Mouse (Mus musculus) limb, embryonic 10.5 days (tissue): ENCODE results near the gene Sfmbt1. TPM values are rescaled to one million over a fixed set of nuclear protein-coding genes. Genes with fewer than 3 reads are reported as not detected.

Experiments
- DNase-seq: peaks from one replicate; pipeline ENCODE4 v3.0.0-alpha.2; 2017; ENCODE audit warnings: low spot score
- H3K27ac ChIP-seq: fragments of 300-500 bp; sonication (generic); 2 replicates; pipeline ENCODE4 v1.5.1; 2016; ENCODE audit warnings: mild to moderate bottlenecking
- H3K27me3 ChIP-seq: fragments of 300-500 bp; sonication (generic); 2 replicates; pipeline ENCODE4 v1.6.1; 2016; ENCODE audit warnings: low read depth, mild to moderate bottlenecking; ENCODE audit not compliant: poor library complexity, severe bottlenecking
- H3K36me3 ChIP-seq: fragments of 300-500 bp; sonication (generic); 2 replicates; pipeline ENCODE4 v1.6.1; 2016; ENCODE audit warnings: mild to moderate bottlenecking, moderate library complexity
- H3K4me1 ChIP-seq: fragments of 300-500 bp; sonication (generic); 2 replicates; pipeline ENCODE4 v1.6.1; 2016
- H3K4me3 ChIP-seq: fragments of 300-500 bp; sonication (generic); 2 replicates; pipeline ENCODE4 v1.5.1; 2016; ENCODE audit warnings: mild to moderate bottlenecking, moderate library complexity
- H3K9me3 ChIP-seq: fragments of 300-500 bp; sonication (generic); replicated peaks from 2 replicates; pipeline ENCODE4 v1.6.1; 2016; ENCODE audit warnings: mild to moderate bottlenecking
- WGBS: fragments of 180-500 bp; shearing (Covaris S2); methylation state at CpG from one replicate; pipeline ENCODE4 v1.1.7; 2016; 5-methylcytosine and 5-hydroxymethylcytosine counted together
- polyA plus RNA-seq: library from polyadenylated mRNA; unstranded; fragments of >200 nt; fragmentation: Nextera tagmentation; extraction: Ambion mirVana; gene quantifications from 2 replicates; pipeline ENCODE4 v1.2.1, GENCODE M21; 2016

Gene Sfmbt1
- 16.5 and 17.5 TPM in 2 replicates for polyA plus RNA-seq

DNA sequence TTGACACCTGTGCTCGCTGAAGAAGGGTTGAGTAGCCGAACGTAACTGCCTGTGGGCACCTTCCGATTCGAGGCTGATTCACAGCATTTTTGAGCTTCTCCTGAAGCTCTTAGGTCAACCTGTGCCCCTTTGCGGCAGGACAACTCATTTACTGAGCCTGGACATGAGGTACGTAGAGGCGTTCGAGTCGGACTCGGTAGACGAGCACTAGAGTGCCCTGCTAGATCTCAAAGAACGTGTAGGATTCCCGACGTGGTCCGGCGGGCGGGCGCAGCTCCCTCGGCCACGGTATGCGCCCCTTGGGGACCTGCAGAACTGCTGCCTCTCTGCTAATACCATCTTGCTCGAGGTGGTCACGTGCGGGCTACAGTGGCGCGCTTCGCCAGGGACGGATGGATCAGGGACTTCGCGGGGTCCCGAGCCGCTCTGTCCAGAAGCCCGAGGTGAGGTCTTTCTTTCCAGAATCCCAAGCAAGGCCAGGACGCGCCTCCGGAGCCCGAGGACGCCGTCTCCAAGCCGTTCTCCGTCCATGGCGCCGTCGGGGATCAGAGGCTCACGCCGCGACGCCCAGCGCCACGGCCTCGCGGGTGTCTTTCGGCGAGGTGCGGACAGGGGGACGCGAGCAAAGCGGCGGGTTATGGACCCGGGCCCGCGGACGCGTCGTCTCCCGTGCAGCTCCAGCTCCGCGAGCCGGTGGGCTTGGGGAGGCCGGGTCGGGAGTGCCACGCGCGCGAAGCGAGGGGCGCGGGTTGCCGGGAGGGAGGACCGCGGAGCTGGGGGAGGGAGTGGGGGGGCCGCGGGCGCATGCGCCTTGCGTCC lies at the start of gene Sfmbt1:
TSS of gene Sfmbt1 (plus strand) at position 51 of the 819 bp plus-strand sequence.
- Histone ChIP-seq H3K36me3 (no peaks in the 10 kb centered on the region), H3K4me3 (peak within 1 kb of the TSS; percentile 90), H3K27ac (peak within 1 kb of the TSS; percentile 96), H3K27me3 (peaks cover 17% of the 10 kb centered on the region), H3K9me3 (no peaks in the 10 kb centered on the region), H3K4me1 (peaks cover 13% of the 10 kb centered on the region)
- 2% methylated on average over 84 of the region's 87 CpGs for WGBS
- DNase-seq, result peak; percentile 74

DNA sequence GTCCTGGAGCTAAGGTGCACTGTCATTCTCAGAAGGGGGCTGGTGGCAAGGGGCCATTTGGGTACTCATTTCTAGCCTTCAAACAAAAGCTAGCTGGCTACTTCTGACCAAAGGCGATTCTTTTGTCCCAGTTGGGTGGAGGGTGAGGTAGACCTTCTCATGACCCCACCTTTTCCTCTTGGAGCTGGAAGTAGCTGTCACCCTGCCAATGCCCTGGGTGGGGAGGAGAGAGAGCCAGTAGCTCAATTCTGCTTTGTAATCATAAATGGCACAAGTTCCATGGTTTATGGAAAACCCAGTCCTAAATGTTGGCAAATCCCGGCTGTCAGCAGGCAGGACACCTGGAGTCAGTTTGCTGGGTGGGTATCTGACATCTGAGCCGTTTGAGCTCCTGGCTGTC lies 48.6 kb upstream of the Sfmbt1 start:
- Histone ChIP-seq H3K9me3 (no peaks in the 10 kb centered on the region), H3K4me3 (no peak overlapping the region), H3K27ac (no peak overlapping the region), H3K4me1 (no peaks in the 10 kb centered on the region), H3K36me3 (peaks cover 94% of the 10 kb centered on the region), H3K27me3 (no peaks in the 10 kb centered on the region)
- WGBS, result 85% methylated on average over 3 of the region's 3 CpGs
- DNase-seq, result no peak

DNA sequence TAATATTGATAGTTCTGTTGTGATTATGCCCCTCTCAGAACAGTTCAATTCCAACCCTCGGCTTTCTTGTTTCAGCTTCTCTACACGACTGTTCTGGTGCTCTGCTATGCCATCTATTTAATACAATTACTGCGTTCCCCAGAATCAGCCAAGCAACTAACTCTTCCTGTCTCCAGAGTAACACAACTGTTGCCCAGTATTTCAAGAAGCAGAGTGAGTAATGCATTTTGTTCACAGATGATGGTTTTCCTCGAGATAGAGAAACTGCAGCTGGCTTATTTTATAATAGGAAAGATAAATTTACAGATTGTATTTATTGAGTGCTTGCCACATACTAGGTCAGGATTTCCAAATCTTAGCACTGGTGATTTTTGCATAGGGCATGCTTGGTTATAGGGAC lies 48.0 kb upstream of the Sfmbt1 start:
- Histone ChIP-seq H3K36me3 (peaks cover 94% of the 10 kb centered on the region), H3K4me3 (no peak overlapping the region), H3K27me3 (no peaks in the 10 kb centered on the region), H3K9me3 (no peaks in the 10 kb centered on the region), H3K27ac (no peak overlapping the region), H3K4me1 (no peaks in the 10 kb centered on the region)
- DNase-seq, result no peak
- 92% methylated on average over 4 of the region's 4 CpGs for WGBS

DNA sequence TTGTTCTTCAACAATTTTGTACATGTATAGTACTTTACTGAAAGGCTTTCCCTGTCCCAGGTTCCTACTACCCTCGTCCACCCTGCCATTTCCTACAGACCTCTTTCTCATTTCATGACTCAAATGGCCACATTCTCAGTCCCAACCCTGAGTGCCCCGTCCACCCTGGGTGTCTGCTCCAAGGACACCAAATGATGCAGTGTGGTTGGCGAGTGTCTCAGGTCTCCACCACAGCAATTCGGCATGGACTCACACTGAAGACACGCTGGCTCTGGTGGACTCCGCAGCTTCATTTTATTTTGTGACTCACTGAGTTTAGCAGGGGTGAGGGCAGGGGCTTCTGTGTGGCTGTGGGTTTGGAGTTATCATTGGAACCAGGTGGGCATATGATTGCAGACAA lies 44.5 kb upstream of the Sfmbt1 start:
- WGBS, result 91% methylated on average over 6 of the region's 6 CpGs
- H3K4me1 ChIP-seq, result no peaks in the 10 kb centered on the region
- DNase-seq, result no peak
- H3K36me3 ChIP-seq, result peaks cover 93% of the 10 kb centered on the region
- no peak overlapping the region for H3K27ac ChIP-seq
- no peaks in the 10 kb centered on the region for H3K27me3 ChIP-seq
- no peak overlapping the region for H3K4me3 ChIP-seq
- no peaks in the 10 kb centered on the region for H3K9me3 ChIP-seq

DNA sequence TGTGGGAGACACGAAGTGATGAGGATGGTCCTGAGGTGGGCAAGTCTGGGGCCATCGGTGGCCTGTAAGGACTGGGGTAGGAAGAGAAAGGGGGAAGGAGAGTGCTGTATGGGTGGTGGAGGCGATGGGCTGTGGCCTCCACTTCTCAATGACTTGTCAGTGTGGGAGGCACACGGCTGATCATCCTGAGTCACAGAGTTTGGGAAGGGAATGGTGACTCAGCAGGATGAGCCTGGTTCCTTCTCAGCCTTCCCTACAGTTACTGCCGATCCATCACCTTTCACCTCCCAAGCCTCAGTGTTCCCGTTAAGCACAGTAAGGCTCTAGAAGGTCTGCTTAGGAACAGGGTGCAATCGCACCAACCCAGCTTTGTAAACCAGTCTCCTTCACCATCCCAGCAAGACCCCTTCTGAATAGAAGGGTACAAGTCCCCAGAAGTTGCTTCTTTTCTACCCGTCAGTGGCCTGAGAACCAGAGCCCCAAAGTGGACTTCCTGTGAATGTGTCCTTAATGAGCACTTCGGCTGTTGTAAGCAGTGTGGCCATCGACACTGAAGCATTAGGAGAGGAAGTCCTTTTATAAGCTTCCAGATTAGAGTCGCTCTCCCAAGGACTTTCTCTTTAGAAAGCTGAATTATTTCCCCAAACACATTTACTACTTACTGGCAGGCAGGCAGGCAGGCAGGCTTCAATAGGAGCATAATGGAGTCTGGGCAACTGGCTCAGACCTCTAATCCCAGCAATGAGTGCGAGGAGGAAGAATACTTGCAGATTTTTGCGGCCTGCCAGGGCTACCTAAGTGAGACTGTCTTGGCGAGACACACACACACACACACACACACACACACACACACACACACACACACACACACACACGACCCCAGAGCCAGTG lies 43.3 kb upstream of the Sfmbt1 start:
- WGBS, result 79% methylated on average over 15 of the region's 15 CpGs
- Histone ChIP-seq H3K36me3 (peaks cover 89% of the 10 kb centered on the region), H3K27ac (no peak overlapping the region), H3K9me3 (no peaks in the 10 kb centered on the region), H3K4me3 (no peak overlapping the region), H3K27me3 (no peaks in the 10 kb centered on the region), H3K4me1 (no peaks in the 10 kb centered on the region)
- no peak for DNase-seq

DNA sequence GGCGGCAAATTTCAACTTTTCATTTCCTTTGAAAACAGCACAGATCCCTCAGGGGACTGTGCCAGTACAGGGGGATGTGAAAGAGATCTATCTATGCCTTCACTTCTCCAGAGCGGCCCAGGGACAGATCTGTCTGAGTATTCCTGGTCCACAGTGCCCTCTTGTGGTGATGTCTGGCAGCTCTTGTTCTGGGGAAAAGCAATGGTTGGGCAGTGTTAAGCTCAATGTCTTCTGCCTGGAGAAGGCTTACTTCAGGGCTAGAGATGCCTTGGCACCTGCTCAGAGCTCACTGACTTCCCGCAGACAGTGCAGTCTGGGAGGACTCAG lies 42.7 kb upstream of the Sfmbt1 start:
- Histone ChIP-seq H3K27me3 (no peaks in the 10 kb centered on the region), H3K4me1 (no peaks in the 10 kb centered on the region), H3K9me3 (no peaks in the 10 kb centered on the region), H3K4me3 (no peak overlapping the region), H3K27ac (no peak overlapping the region), H3K36me3 (peaks cover 89% of the 10 kb centered on the region)
- 17% methylated on average over 3 of the region's 3 CpGs for WGBS
- peak; percentile 88 for DNase-seq

DNA sequence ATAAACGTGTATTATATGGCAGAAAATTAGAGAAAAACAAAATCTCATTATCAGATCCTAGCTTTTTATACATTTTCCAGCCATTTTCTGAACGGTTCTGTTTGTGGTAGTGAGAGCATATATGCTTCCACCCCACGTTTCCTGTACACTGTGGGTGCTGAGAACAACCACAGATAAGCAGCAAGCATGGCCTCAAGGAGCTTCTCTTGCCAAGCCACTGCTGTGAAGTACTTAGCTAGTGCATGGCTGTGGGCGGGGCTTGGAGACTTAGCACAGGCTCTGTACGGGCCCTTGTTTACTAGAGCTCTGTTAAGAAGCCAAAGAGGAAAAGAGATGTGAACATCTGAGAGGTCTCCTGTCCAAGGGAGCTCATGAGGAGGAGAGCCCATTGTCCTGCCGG lies 39.7 kb upstream of the Sfmbt1 start:
- WGBS, result 81% methylated on average over 6 of the region's 6 CpGs
- no peak overlapping the region for H3K4me3 ChIP-seq
- H3K27me3 ChIP-seq, result no peaks in the 10 kb centered on the region
- DNase-seq, result no peak
- H3K9me3 ChIP-seq, result no peaks in the 10 kb centered on the region
- H3K27ac ChIP-seq, result no peak overlapping the region
- peaks cover 89% of the 10 kb centered on the region for H3K36me3 ChIP-seq
- no peaks in the 10 kb centered on the region for H3K4me1 ChIP-seq

DNA sequence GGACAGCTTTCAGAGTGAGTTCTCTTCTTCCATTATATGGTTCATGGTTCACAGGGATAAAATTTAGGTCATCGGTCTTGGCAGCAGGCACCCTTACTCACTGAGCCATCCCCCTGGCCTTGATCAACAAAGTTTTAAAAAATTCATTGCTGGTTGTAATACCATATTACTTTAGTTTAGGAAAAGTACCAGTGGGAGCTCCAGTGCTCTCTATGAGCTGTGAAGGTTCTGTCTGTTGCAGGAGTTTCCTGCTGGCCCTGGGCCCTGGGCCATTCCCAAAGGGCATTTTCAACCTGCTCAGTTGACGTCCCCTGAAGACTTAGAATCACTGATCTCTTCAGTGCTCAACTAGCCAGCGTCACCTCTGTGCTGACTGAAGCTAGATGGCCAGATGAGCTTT lies 32.5 kb upstream of the Sfmbt1 start:
- peaks cover 85% of the 10 kb centered on the region for H3K36me3 ChIP-seq
- no peak for DNase-seq
- WGBS, result 84% methylated on average over 3 of the region's 3 CpGs
- H3K4me3 ChIP-seq, result no peak overlapping the region
- H3K27me3 ChIP-seq, result no peaks in the 10 kb centered on the region
- no peaks in the 10 kb centered on the region for H3K4me1 ChIP-seq
- no peaks in the 10 kb centered on the region for H3K9me3 ChIP-seq
- no peak overlapping the region for H3K27ac ChIP-seq

DNA sequence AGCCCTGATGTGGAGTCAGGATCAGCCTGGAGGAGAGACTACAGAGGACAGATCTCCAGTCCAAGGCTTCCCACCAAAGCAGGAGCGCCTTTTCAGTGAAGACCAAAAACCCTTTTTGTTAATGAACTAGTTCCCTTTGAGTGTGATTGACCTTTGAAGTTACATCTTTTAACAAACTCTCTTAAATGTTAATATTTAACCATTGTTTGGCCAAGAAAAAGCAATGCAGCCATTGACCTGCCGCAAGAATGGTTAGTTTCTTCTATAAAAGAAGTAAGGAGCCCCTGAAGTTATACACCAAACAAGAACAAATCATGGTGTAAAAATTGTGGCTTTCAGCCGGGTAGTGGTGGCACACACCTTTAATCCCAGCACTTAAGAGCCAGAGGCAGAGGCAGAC lies 24.0 kb upstream of the Sfmbt1 start:
- no peaks in the 10 kb centered on the region for H3K27me3 ChIP-seq
- 95% methylated on average over 3 of the region's 3 CpGs for WGBS
- no peaks in the 10 kb centered on the region for H3K4me1 ChIP-seq
- peaks cover 51% of the 10 kb centered on the region for H3K36me3 ChIP-seq
- DNase-seq, result no peak
- H3K27ac ChIP-seq, result no peak overlapping the region
- no peaks in the 10 kb centered on the region for H3K9me3 ChIP-seq
- no peak overlapping the region for H3K4me3 ChIP-seq

DNA sequence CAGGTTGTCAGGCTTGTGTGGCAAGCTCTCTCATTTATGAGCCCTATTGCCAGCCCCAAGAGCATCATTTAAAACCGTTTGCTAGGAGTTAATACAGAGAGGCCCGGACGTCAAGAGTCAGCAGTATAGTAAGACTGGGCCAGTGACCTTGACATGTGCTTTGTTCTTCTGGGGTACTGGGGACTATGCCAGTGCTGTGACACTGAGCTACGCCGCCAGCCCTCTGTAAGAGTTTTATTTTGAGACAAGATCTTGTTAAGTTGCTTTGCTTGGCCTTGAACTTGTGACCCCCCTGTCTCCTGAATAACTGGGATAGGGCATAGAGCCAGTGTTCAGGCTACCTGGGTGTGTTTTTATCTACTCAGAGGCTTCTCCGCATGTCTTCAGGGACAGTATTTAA lies 22.2 kb upstream of the Sfmbt1 start:
- no peaks in the 10 kb centered on the region for H3K9me3 ChIP-seq
- DNase-seq, result no peak
- H3K4me1 ChIP-seq, result peaks cover 1% of the 10 kb centered on the region; the same call in 1 of the 2 replicates
- H3K36me3 ChIP-seq, result peaks cover 39% of the 10 kb centered on the region
- WGBS, result 90% methylated on average over 6 of the region's 6 CpGs
- no peaks in the 10 kb centered on the region for H3K27me3 ChIP-seq
- H3K27ac ChIP-seq, result no peak overlapping the region
- no peak overlapping the region for H3K4me3 ChIP-seq

DNA sequence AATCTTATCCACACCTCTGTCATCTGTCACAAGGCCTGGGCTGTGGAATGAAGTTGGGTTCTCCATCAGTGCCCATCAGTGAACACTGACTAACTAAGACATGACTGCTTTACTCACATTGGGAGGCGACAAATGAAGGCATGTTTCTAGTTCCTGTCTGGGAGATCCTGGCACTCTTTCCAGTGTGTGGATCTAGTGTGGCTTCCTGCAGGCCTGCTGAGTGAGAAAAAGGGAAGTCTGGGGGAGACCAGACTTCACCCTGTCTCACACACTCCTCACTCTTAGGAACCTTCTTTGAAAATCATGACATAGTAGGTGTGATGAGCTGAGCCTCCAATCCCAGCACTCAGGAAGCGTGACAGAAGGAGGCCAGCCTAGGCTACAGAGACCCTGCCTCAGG lies 19.9 kb upstream of the Sfmbt1 start:
- Histone ChIP-seq H3K9me3 (no peaks in the 10 kb centered on the region), H3K27me3 (no peaks in the 10 kb centered on the region), H3K4me1 (peaks cover 7% of the 10 kb centered on the region; the same call in 1 of the 2 replicates), H3K4me3 (no peak overlapping the region), H3K36me3 (peaks cover 27% of the 10 kb centered on the region), H3K27ac (no peak overlapping the region)
- DNase-seq, result no peak
- WGBS, result 84% methylated on average over 2 of the region's 2 CpGs

DNA sequence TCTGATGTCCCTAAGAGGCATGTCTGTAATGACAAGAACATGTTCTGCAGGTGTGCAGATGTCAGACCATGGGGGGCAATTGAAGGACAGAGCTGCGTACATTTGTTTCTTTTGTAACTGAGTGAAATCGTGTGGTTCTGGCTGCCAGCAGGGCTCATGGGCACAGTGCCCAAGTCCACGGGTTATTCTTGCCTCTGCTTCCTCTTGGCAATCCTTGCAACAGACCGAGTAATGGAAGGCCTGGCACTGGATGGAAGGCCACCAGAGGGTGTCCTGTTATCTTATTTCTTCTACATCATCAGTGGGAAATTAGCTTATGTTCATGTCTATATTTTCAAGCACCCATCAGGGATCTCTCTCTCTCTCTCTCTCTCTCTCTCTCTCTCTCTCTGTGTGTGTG lies 19.0 kb upstream of the Sfmbt1 start:
- H3K4me3 ChIP-seq, result no peak overlapping the region
- H3K4me1 ChIP-seq, result peaks cover 7% of the 10 kb centered on the region; the same call in 1 of the 2 replicates
- 86% methylated on average over 4 of the region's 4 CpGs for WGBS
- H3K27ac ChIP-seq, result no peak overlapping the region
- H3K9me3 ChIP-seq, result no peaks in the 10 kb centered on the region
- H3K36me3 ChIP-seq, result peaks cover 18% of the 10 kb centered on the region
- DNase-seq, result no peak
- H3K27me3 ChIP-seq, result no peaks in the 10 kb centered on the region

DNA sequence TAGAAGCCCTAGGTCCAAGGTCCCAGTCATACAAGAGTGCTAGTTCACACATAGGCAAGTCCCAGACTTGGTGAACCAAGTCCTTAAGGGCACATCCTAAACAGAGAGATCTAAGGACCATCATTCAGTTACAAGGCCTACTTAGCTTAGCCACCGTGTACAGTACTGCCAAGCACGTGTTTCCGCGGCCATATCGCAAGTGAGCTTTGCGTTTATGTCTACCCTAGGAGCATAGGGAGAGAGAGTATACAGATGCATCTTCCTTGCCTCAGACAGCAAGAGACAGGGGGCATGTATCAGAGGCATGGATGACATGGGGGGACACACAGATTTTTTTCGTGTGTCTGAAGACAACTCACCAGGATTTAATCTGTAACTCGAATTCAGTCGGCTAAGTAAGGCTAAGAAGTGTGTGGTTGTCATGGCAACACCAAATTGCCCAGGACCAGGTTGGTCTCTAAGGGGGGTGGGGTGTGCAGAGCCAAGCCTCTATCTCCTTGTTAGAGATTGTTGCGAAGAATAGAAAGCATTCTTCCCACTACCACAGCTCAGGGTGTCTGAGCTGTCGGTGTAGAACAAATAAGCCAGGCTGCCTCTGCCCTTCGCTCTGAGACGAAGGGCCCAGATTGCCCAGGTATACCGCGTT lies 17.1 kb upstream of the Sfmbt1 start:
- Histone ChIP-seq H3K27me3 (no peaks in the 10 kb centered on the region), H3K4me1 (peaks cover 7% of the 10 kb centered on the region; the same call in 1 of the 2 replicates), H3K27ac (no peak overlapping the region), H3K9me3 (no peaks in the 10 kb centered on the region), H3K4me3 (no peak overlapping the region), H3K36me3 (peaks cover 11% of the 10 kb centered on the region)
- 84% methylated on average over 15 of the region's 15 CpGs for WGBS
- no peak for DNase-seq
